ENCODE assay signal across 1 mouse cellular context in the genomic region with DNA sequence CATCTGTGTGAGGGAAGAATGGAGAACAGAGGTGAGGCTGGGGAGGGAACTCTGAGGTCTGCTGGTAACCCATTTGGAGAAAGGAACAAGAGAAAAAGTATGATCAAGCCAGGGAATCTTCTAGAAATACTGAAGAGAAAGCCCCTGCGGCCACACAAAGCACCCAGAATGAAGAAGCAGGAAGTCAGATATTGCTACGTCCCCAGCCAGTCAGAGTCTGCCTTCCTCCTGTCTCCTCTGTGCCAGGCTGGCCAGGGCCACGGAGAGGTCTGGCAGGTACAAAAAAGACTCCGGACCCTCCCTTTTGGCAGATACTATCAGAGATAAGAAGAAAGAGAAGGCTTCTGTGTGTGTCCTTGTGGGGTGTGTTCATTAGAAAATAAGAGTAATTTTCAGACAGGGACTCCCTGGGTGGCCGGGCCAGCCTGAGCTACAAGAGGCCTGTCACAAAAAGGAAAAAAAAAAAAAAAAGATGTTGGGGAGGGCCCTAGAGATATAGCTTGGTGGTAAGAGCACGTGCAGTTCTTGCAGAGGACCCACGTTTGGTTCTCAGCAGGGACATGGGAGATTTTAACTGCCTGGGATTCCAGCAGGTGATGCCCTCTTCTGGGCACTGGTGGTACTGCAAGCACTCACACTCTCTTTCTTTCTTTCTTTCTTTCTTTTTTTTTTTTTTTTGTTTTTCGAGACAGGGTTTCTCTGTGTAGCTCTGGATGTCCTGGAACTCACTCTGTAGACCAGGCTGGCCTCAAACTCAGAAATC.
TF ChIP-seq lines count a peak whose summit lies in the region.

No protein-coding gene starts in this region.

TF ChIP-seq in MEL, 35 proteins besides CTCF, POLR2A, EP300 and RAD21 (continued from another document):
- TF ChIP-seq SIN3A (IDR thresholded peaks at IDR 0.05; ENCODE audit: low read length) (peak; percentile 82), CHD2 (IDR thresholded peaks at IDR 0.05; ENCODE audit: low read length) (no peak), ETS1 (IDR thresholded peaks at IDR 0.05; ENCODE audit: low read depth, low read length) (no peak; the same call in none of the 2 replicates), HCFC1 (IDR thresholded peaks at IDR 0.05; ENCODE audit: low read depth, low read length) (peak; percentile 59), TCF12 (IDR thresholded peaks at IDR 0.05; ENCODE audit: low read depth, low read length) (peak; percentile 33; the same call in 1 of the 2 replicates), POLR2AphosphoS5 (IDR thresholded peaks at IDR 0.05; ENCODE audit: borderline replicate concordance, low read depth, low read length) (no peak), TAL1 (IDR thresholded peaks at IDR 0.05; ENCODE audit: low read length) (no peak), MAX (IDR thresholded peaks at IDR 0.05; ENCODE audit: low read length) (peak; percentile 92), ZMIZ1 (IDR thresholded peaks at IDR 0.05; ENCODE audit: low read depth, low read length) (no peak; the same call in 1 of the 2 replicates), JUND (IDR thresholded peaks at IDR 0.05; ENCODE audit: low read depth, low read length) (no peak), MXI1 (IDR thresholded peaks at IDR 0.05; ENCODE audit: low read depth, low read length) (peak; percentile 96), RCOR1 (IDR thresholded peaks at IDR 0.05; ENCODE audit: low read depth, low read length) (0 out of 2 replicates have a peak, but pooled peaks have one; percentile 19), NRF1 (IDR thresholded peaks at IDR 0.05; ENCODE audit: insufficient read depth, low read depth, low read length, poor library complexity, severe bottlenecking) (no peak), MYB (IDR thresholded peaks at IDR 0.05; ENCODE audit: low read depth, low read length) (no peak), ELF1 (IDR thresholded peaks at IDR 0.05; ENCODE audit: low read depth, low read length) (peak; percentile 67), CHD1 (IDR thresholded peaks at IDR 0.05; ENCODE audit: low read depth, low read length) (no peak), ZNF384 (IDR thresholded peaks at IDR 0.05; ENCODE audit: low read depth, low read length) (peak; percentile 91), KAT2A (conservative IDR thresholded peaks at IDR 0.05; ENCODE audit: low read depth, low read length) (peak; percentile 28; the same call in 1 of the 2 replicates), MAZ (IDR thresholded peaks at IDR 0.05; ENCODE audit: low read depth, low read length) (no peak; the same call in 1 of the 2 replicates), MAFK (IDR thresholded peaks at IDR 0.05; ENCODE audit: borderline replicate concordance, low read depth, low read length) (no peak), POLR2AphosphoS2 (IDR thresholded peaks at IDR 0.05; ENCODE audit: low read length) (peak; percentile 41; the same call in 1 of the 2 replicates), NELFE (IDR thresholded peaks at IDR 0.05; ENCODE audit: low read depth, low read length) (peak; percentile 47; the same call in 1 of the 2 replicates), ZKSCAN1 (IDR thresholded peaks at IDR 0.05; ENCODE audit: low read depth, low read length) (no peak), MYC (IDR thresholded peaks at IDR 0.05; ENCODE audit: low read depth, low read length) (peak; percentile 99), TBP (IDR thresholded peaks at IDR 0.05; ENCODE audit: low read depth, low read length) (peak; percentile 48; the same call in 1 of the 2 replicates), BHLHE40 (IDR thresholded peaks at IDR 0.05; ENCODE audit: borderline replicate concordance, low read depth, low read length) (peak; percentile 97), SMC3 (IDR thresholded peaks at IDR 0.05; ENCODE audit: low read depth, low read length) (peak; percentile 58)
